Mouse (Mus musculus): ENCODE measurements around the gene Tmem274.
"Not testable (repeated sequence)": the region's sequence is repeated elsewhere in the genome, so short reads cannot be mapped to it uniquely, and the experiment has no call there.

The Tmem274 gene

GRCm38 (mm10) chr4:149477078-149477477, at the start of gene Tmem274:
TSS of gene Tmem274 (plus strand) at chr4:149477378.
- no peak for DNase-seq (ENCODE audit: low spot score in 2 of 2)

- no peak for DNase-seq (ENCODE audit: low spot score in 2 of 2)
Observed at GRCm38 (mm10) chr4:149429592-149429991, 47.6 kb upstream of the Tmem274 start.

DNA sequence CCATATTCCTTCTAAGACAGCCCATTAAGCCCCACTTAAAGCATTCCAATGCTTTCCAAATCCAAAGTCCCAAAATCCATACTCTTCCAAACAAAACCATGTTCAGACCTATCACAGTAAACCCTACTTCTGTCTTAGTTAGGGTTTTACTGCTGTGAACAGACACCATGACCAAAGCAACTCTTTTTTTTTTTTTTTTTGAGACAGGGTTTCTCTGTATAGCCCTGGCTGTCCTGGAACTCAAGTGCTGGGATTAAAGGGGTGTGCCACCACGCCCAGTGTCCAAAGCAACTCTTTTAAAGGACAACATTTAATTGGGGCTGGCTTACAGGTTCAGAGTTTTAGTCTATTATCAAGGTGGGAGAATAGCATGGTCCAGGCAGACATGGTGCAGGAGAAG, 45.3 kb upstream of the Tmem274 start:
- not testable (repeated sequence) for DNase-seq (ENCODE audit: low spot score in 2 of 2)

DNA sequence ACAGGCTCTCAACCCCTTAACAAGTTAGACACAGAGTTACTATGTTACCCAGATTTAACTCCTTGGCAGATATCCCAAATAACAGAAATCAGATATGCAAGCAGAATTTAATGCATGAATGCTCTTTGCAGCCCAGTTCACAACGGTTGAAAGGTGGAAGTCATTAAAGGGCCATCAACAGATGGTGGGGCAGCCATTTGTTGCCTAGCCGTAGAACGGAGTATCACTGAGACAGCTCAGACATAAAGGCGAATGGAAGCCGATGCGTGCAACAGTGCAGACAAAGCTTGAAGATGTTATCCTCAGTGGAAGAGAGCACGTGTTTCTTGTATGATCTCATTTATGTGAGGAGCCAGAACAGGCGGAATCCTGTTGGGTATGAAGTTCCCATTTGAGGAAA, 36.6 kb upstream of the Tmem274 start:
- no peak for DNase-seq (ENCODE audit: low spot score in 2 of 2)

GRCm38 (mm10) chr4:149442436-149442835, 34.7 kb upstream of the Tmem274 start:
- no peak for DNase-seq (ENCODE audit: low spot score in 2 of 2)

DNA sequence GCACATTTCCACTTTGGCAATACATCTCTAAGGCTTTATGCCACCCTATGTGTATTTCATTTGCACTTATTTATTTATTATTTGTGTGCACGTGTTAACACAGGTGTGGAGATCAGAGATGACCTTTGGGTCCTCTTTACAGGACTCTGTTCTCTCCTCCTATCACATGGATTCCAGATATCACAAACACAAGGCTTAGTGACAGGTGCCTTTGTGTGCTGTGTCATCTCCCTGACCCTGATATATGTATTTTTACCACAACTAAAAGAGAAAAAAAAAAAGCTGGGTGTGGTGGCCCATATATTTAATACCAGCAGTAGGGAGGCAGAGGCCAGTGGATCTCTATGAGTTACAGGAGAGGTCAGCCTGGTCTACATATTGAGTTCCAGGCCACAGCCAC, 32.7 kb upstream of the Tmem274 start:
- DNase-seq (ENCODE audit: low spot score in 2 of 2): no peak

GRCm38 (mm10) chr4:149444964-149445701, 32.0 kb upstream of the Tmem274 start:
- DNase-seq (ENCODE audit: low spot score in 2 of 2): peak; percentile 81 to 82

DNA sequence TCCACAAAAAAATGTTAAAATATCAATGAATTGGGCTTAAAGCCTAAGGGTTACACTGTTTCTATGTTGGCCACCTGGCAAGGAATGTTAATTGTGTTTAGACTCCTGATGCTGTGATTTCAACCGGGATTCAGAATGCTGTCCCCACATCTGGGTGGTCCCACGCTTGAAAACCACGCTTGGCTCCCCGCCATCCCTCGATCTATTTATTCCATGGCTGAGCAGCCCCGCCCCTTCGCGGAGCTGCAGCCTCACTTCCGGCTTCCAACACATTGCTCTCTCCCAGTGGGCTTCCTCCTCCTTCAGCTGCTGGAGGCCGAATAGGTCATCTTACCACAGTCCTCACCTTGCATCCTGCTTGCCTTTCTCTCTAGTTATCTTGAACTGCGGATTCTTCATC, 31.3 kb upstream of the Tmem274 start:
- DNase-seq (ENCODE audit: low spot score in 2 of 2): peak in 1 of 2 experiments; percentile 15

GRCm38 (mm10) chr4:149446309-149446708, 30.9 kb upstream of the Tmem274 start:
- DNase-seq (ENCODE audit: low spot score in 2 of 2): no peak

- DNase-seq (ENCODE audit: low spot score in 2 of 2): no peak
Observed at GRCm38 (mm10) chr4:149450636-149451035, 26.5 kb upstream of the Tmem274 start.

DNA sequence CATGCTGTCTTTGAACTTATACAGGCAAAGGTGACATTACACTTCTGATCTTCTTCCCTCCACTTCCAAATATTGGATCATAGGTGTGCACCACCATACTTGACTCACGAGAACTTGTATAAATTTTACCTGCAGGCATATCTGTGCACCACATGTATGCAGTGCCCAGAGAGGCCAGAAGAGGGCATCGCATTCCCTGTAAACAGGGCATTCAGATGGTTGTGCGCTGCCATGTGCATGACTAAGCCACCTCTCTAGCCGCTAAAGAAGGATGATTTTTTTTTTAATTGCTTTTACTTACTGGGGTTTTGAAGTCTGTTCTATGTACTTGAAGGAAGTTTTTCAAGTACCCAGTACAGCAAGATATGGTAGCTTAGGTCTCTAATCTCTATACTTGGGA, 23.5 kb upstream of the Tmem274 start:
- no peak for DNase-seq (ENCODE audit: low spot score in 2 of 2)

DNA sequence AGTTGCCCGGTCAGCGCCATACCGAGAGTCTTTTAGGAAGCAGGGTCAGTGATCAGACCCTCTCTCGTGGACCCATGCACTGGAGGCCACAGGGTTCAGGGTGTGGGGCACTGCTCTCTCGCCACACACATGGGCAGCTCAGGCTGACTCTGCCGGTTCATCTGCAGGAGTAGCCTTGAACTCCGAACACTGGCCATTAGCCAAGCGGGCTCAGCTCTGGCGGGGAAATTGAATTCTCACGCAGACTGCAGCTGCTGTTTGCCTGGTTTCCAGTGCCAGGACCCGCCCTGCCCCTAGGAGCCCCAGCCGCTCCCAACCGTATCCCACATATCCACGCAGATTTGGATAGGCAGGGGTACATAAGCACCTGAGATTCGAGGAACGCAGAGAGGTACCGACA, 22.9 kb upstream of the Tmem274 start:
- DNase-seq (ENCODE audit: low spot score in 2 of 2): no peak

GRCm38 (mm10) chr4:149454879-149455278, 22.3 kb upstream of the Tmem274 start, which contains the start of gene Rbp7:
TSS of gene Rbp7 (minus strand) at chr4:149454978.
- no peak for DNase-seq (ENCODE audit: low spot score in 2 of 2)

GRCm38 (mm10) chr4:149457163-149457562, 20.0 kb upstream of the Tmem274 start:
- DNase-seq (ENCODE audit: low spot score in 2 of 2): not testable (repeated sequence)

- no peak for DNase-seq (ENCODE audit: low spot score in 2 of 2)
Observed at GRCm38 (mm10) chr4:149457831-149458430, 19.2 kb upstream of the Tmem274 start.

DNA sequence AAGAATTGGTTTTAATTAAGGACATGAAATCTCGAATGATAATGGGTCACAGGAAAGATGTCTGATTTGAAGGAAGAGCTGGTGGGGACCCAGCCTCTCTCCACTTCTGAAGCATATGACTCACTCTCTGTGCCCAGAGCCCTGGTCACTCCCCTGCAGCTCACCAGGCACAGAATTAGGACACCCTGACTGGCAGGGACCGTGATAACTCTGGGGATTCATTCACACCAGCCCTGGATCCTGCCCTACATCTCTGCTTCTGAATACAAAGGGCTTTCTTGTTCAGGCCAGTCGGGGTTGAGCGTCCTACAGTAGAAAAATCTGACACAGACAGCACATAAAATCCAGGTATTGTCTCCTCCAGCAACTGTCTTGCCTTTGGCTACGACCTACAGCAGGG, 18.7 kb upstream of the Tmem274 start:
- no peak for DNase-seq (ENCODE audit: low spot score in 2 of 2)

DNA sequence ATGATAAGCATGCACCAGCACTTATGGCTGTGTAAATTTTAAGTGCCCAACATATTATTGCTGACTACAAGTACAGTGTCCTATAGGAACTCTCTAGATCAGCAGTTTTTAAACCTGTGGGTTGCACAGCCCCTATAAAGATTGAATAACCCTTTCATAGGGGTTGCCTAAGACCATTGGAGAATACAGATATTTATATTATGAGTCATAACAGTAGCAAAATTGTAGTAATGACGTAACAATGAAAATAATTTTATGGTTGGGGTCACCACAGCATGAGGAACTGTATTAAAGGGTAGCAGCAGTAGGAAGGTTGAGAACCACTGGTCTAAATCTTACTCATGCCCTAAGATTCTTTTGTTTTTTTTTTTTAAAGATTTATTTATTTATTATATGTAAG, 17.8 kb upstream of the Tmem274 start:
- no peak for DNase-seq (ENCODE audit: low spot score in 2 of 2)

- not testable (repeated sequence) for DNase-seq (ENCODE audit: low spot score in 2 of 2)
Observed at GRCm38 (mm10) chr4:149460475-149460874, 16.7 kb upstream of the Tmem274 start.

DNA sequence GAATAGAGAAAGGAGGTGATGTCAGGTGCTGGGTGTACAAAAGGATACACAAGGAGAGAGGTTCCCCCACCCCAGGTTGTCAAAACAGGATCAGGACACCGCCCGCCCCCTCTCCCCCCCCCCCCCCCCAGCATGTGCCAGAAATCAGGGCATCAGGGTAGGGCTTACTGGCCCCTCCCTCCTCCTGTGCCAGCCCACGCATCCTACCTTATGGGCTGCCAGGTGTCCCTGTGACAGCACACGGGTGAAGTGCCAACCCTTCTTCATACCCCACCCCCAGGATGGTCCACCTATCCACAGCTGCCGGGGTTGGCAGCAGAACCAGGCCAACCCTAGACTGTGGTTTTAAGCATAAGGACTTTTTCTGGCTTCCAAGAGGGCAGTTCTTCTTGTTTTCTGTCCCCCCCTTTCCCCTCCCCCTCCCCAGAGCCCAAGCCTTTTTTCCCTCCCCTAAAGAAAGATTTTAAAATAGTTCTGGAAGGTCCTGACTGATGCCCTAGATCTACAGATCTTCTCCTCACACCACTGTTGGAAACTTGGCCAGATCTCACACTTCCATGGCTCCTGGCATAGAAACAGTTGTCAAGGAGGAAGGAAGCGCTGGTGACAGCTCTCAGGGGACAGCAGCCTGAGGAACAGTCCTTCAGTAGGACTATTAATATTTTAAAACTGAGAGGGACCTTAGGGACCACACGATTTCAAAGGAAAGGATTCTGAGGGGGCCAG, 15.4 kb upstream of the Tmem274 start:
- no peak for DNase-seq (ENCODE audit: low spot score in 2 of 2)

- DNase-seq (ENCODE audit: low spot score in 2 of 2): no peak
Observed at GRCm38 (mm10) chr4:149462305-149462971, 14.7 kb upstream of the Tmem274 start.

DNA sequence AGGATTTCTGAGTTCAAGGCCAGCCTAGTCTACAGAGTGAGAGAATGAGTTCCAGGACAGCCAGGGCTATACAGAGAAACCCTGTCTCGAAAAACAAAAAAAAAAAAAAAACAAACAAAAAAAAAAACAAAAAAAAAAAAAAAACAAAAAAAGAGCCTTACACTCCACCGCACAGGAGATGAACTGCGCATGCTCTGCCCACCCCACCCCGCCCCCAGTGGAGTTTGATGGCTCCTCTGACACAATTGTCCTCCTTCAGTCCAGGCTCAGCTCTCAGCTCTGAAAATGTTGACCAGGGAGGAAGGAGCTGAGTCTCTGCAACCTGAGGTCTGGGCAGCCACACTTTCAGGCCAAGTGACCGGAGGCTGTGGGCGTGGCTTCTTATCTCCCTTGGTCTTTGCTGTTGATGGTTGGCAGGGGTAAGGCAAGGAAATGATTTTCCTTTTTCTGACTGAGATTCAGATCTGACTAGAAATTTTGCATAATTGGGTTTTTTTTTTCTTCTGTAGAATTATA, 13.7 kb upstream of the Tmem274 start:
- no peak for DNase-seq (ENCODE audit: low spot score in 2 of 2)

DNA sequence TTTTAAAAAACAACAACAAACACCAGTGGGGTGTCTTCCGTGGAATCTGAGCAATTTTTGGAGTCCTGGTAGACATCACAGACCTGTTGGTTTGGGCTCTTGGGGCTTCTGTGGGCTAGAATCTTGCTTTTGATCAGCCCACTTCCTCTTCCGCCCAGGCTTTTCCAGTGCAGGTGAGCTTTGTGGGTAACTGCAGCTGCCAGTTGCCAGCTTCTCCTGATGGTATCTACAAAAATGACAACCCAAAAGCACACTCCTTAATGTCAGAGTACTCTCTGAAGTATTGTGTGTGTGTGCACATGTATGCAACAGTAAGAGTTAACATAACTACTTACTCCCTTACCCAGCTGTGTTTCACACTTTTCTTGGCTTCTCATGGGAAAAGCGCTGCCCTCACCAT, 7.6 kb upstream of the Tmem274 start:
- peak; percentile 44 to 54 for DNase-seq (ENCODE audit: low spot score in 2 of 2)
